In genomic region chr9:44732921-44733530, GRCm38 (mm10) we compare ENCODE assay signal across 8 mouse cellular contexts. TPM values are rescaled to one million over a fixed set of nuclear protein-coding genes. Genes with fewer than 3 reads are reported as not detected.
DNase-seq lines count a peak whose midpoint lies in the region; ATAC-seq and TF ChIP-seq lines count a peak whose summit lies in the region.

No protein-coding gene starts in this region.

- no peak for TF ChIP-seq CTCF in intestine, postnatal 0 days (IDR thresholded peaks at IDR 0.05; ENCODE audit: low read depth)

- ATAC-seq in kidney, embryonic 14.5 days (ENCODE audit: low FRiP score, low TSS enrichment), result no peak
- no peak for ATAC-seq in forebrain, embryonic 15.5 days (replicated peaks)
- ATAC-seq in intestine, postnatal 0 days, result no peak
- ATAC-seq in midbrain, embryonic 11.5 days (ENCODE audit: low FRiP score), result no peak
- no peak for ATAC-seq in cerebellum, adult (ENCODE audit: insufficient number of reproducible peaks, low FRiP score, low TSS enrichment)
- ATAC-seq in megakaryocyte progenitor cell, adult 5-6 weeks (replicated peaks; ENCODE audit: poor library complexity), result no peak

- H3K4me1 ChIP-seq in kidney, embryonic 14.5 days (ENCODE audit: control insufficient read depth, insufficient read depth, low read length), result peaks cover 22% of the 10 kb centered on the region; the same call in 1 of the 2 replicates
- H3K4me1 ChIP-seq in forebrain, embryonic 15.5 days, result peaks cover 21% of the 10 kb centered on the region
- H3K4me1 ChIP-seq in intestine, postnatal 0 days (replicated peaks; ENCODE audit: control insufficient read depth, insufficient read depth, low read length), result 0 out of 2 replicates have a peak, but pooled peaks cover 5% of the 10 kb centered on the region
- peaks cover 8% of the 10 kb centered on the region; the same call in 1 of the 2 replicates for H3K4me1 ChIP-seq in midbrain, embryonic 11.5 days (ENCODE audit: control insufficient read depth, insufficient read depth, low read length)

- H3K27ac ChIP-seq in kidney, embryonic 14.5 days (ENCODE audit: low read depth, low read length), result peak overlapping the region; percentile 66
- H3K27ac ChIP-seq in forebrain, embryonic 15.5 days (replicated peaks), result no peak overlapping the region
- H3K27ac ChIP-seq in intestine, postnatal 0 days (ENCODE audit: low read depth, low read length), result peak overlapping the region; percentile 29
- H3K27ac ChIP-seq in midbrain, embryonic 11.5 days (ENCODE audit: low read depth, low read length), result no peak overlapping the region

- peak overlapping the region; percentile 64; the same call in 1 of the 2 replicates for H3K4me3 ChIP-seq in kidney, embryonic 14.5 days (ENCODE audit: low read length)
- no peak overlapping the region for H3K4me3 ChIP-seq in forebrain, embryonic 15.5 days
- peak overlapping the region; percentile 58; the same call in 1 of the 2 replicates for H3K4me3 ChIP-seq in intestine, postnatal 0 days (ENCODE audit: low read depth, low read length)
- no peak overlapping the region for H3K4me3 ChIP-seq in midbrain, embryonic 11.5 days (ENCODE audit: low read depth, low read length)

- no peaks in the 10 kb centered on the region for H3K36me3 ChIP-seq in kidney, embryonic 14.5 days (ENCODE audit: control insufficient read depth, insufficient read depth, low read length)
- H3K36me3 ChIP-seq in forebrain, embryonic 15.5 days, result no peaks in the 10 kb centered on the region
- no peaks in the 10 kb centered on the region for H3K36me3 ChIP-seq in intestine, postnatal 0 days (ENCODE audit: control insufficient read depth, insufficient read depth)
- no peaks in the 10 kb centered on the region for H3K36me3 ChIP-seq in midbrain, embryonic 11.5 days (ENCODE audit: control insufficient read depth, insufficient read depth, low read length)

- H3K9ac ChIP-seq in kidney, embryonic 14.5 days (ENCODE audit: low read depth, low read length), result no peak overlapping the region; the same call in 1 of the 2 replicates
- H3K9ac ChIP-seq in forebrain, embryonic 15.5 days (replicated peaks), result 0 out of 2 replicates have a peak overlapping the region, but pooled peaks have one; percentile 68
- no peak overlapping the region for H3K9ac ChIP-seq in intestine, postnatal 0 days (ENCODE audit: low read depth, low read length)
- H3K9ac ChIP-seq in midbrain, embryonic 11.5 days (ENCODE audit: low read length), result no peak overlapping the region

- H3K9me3 ChIP-seq in kidney, embryonic 14.5 days (ENCODE audit: control insufficient read depth, low read length), result no peaks in the 10 kb centered on the region
- no peaks in the 10 kb centered on the region for H3K9me3 ChIP-seq in forebrain, embryonic 15.5 days
- H3K9me3 ChIP-seq in intestine, postnatal 0 days (ENCODE audit: control insufficient read depth), result no peaks in the 10 kb centered on the region
- no peaks in the 10 kb centered on the region for H3K9me3 ChIP-seq in midbrain, embryonic 11.5 days (ENCODE audit: control insufficient read depth, low read length)

- WGBS in kidney, embryonic 14.5 days, result 60% methylated on average over 12 of the region's 12 CpGs
- 55% methylated on average over 12 of the region's 12 CpGs for WGBS in forebrain, embryonic 15.5 days
- WGBS in intestine, postnatal 0 days, result 74% methylated on average over 12 of the region's 12 CpGs
- 56% methylated on average over 12 of the region's 12 CpGs for WGBS in midbrain, embryonic 11.5 days

- no peak for DNase-seq in kidney, adult 11 months
- DNase-seq in midbrain, embryonic 11.5 days (ENCODE audit: low spot score, missing footprints), result no peak
- DNase-seq in urinary bladder, postnatal 4 days (ENCODE audit: low spot score in 2 of 2), result no peak

- no peaks in the 10 kb centered on the region for H3K27me3 ChIP-seq in kidney, embryonic 14.5 days (ENCODE audit: control insufficient read depth, insufficient read depth, low read length)
- no peaks in the 10 kb centered on the region for H3K27me3 ChIP-seq in forebrain, embryonic 15.5 days
- peaks cover 26% of the 10 kb centered on the region for H3K27me3 ChIP-seq in intestine, postnatal 0 days (replicated peaks; ENCODE audit: control insufficient read depth, insufficient read depth, low read length)
- peaks cover 7% of the 10 kb centered on the region; the same call in 1 of the 2 replicates for H3K27me3 ChIP-seq in midbrain, embryonic 11.5 days (ENCODE audit: control insufficient read depth, insufficient read depth, low read length)

- H3K4me2 ChIP-seq in kidney, embryonic 14.5 days (replicated peaks; ENCODE audit: low read depth, low read length), result peak overlapping the region; percentile 97
- peak overlapping the region; percentile 100 for H3K4me2 ChIP-seq in forebrain, embryonic 15.5 days (replicated peaks)
- H3K4me2 ChIP-seq in intestine, postnatal 0 days (replicated peaks; ENCODE audit: low read depth), result peak overlapping the region; percentile 82
- peak overlapping the region; percentile 100 for H3K4me2 ChIP-seq in midbrain, embryonic 11.5 days

RNA-seq across cellular contexts. Expression of gene Phldb1, which starts 2.0 kb away (rescaled TPM):
- polyA plus RNA-seq in kidney, embryonic 14.5 days (2014; fragmentation: Nextera tagmentation; extraction: Ambion mirVana), result 24.9 and 28.7 TPM in 2 replicates
- 46.4 and 50.0 TPM in 2 replicates for polyA plus RNA-seq in forebrain, embryonic 15.5 days (2015; fragmentation: Nextera tagmentation; extraction: Ambion mirVana)
- polyA plus RNA-seq in intestine, postnatal 0 days (2015; fragmentation: Nextera tagmentation; extraction: Ambion mirVana), result 6.2 and 6.9 TPM in 2 replicates
- 28.8 and 32.8 TPM in 2 replicates for polyA plus RNA-seq in midbrain, embryonic 11.5 days (2014; fragmentation: Nextera tagmentation; extraction: Ambion mirVana)
- total RNA-seq in megakaryocyte progenitor cell, adult 5-6 weeks (2015), result 0.64 and 1.4 TPM in 2 replicates
- total RNA-seq in megakaryocyte progenitor cell, adult 5-6 weeks (2017), result 2.7 and 5.7 TPM in 2 replicates

RNA-seq across cellular contexts. Expression of gene Arcn1, which starts 34.6 kb away (rescaled TPM):
- 116 and 219 TPM in 2 replicates for polyA plus RNA-seq in kidney, embryonic 14.5 days (2014; fragmentation: Nextera tagmentation; extraction: Ambion mirVana)
- 134 and 139 TPM in 2 replicates for polyA plus RNA-seq in forebrain, embryonic 15.5 days (2015; fragmentation: Nextera tagmentation; extraction: Ambion mirVana)
- polyA plus RNA-seq in intestine, postnatal 0 days (2015; fragmentation: Nextera tagmentation; extraction: Ambion mirVana), result 113 and 121 TPM in 2 replicates
- 191 and 213 TPM in 2 replicates for polyA plus RNA-seq in midbrain, embryonic 11.5 days (2014; fragmentation: Nextera tagmentation; extraction: Ambion mirVana)
- total RNA-seq in megakaryocyte progenitor cell, adult 5-6 weeks (2015), result 169 and 181 TPM in 2 replicates
- total RNA-seq in megakaryocyte progenitor cell, adult 5-6 weeks (2017), result 163 and 188 TPM in 2 replicates

RNA-seq across cellular contexts. Expression of gene Ift46, which starts 34.7 kb away (rescaled TPM):
- 122 and 131 TPM in 2 replicates for polyA plus RNA-seq in kidney, embryonic 14.5 days (2014; fragmentation: Nextera tagmentation; extraction: Ambion mirVana)
- 174 and 179 TPM in 2 replicates for polyA plus RNA-seq in forebrain, embryonic 15.5 days (2015; fragmentation: Nextera tagmentation; extraction: Ambion mirVana)
- 52.8 and 56.9 TPM in 2 replicates for polyA plus RNA-seq in intestine, postnatal 0 days (2015; fragmentation: Nextera tagmentation; extraction: Ambion mirVana)
- polyA plus RNA-seq in midbrain, embryonic 11.5 days (2014; fragmentation: Nextera tagmentation; extraction: Ambion mirVana), result 141 and 149 TPM in 2 replicates
- 33.3 and 34.0 TPM in 2 replicates for total RNA-seq in megakaryocyte progenitor cell, adult 5-6 weeks (2015)
- 25.9 and 38.9 TPM in 2 replicates for total RNA-seq in megakaryocyte progenitor cell, adult 5-6 weeks (2017)

RNA-seq across cellular contexts. Expression of gene Treh, which starts 60.0 kb away (rescaled TPM):
- not detected in 2 replicates for polyA plus RNA-seq in kidney, embryonic 14.5 days (2014; fragmentation: Nextera tagmentation; extraction: Ambion mirVana)
- not detected in 2 replicates for polyA plus RNA-seq in forebrain, embryonic 15.5 days (2015; fragmentation: Nextera tagmentation; extraction: Ambion mirVana)
- polyA plus RNA-seq in intestine, postnatal 0 days (2015; fragmentation: Nextera tagmentation; extraction: Ambion mirVana), result 2.1 and 2.4 TPM in 2 replicates
- polyA plus RNA-seq in midbrain, embryonic 11.5 days (2014; fragmentation: Nextera tagmentation; extraction: Ambion mirVana), result not detected in 2 replicates
- not detected in 2 replicates for total RNA-seq in megakaryocyte progenitor cell, adult 5-6 weeks (2015)
- not detected in 2 replicates for total RNA-seq in megakaryocyte progenitor cell, adult 5-6 weeks (2017)

Comparison
In these comparisons a context has a peak if more than half of its experiments do, and no peak if none do; other contexts are left out.
1. H3K27ac ChIP-seq: peak in kidney, embryonic 14.5 days (single experiment) and intestine, postnatal 0 days (single experiment); none in forebrain, embryonic 15.5 days (single experiment) and midbrain, embryonic 11.5 days (single experiment).
2. H3K4me3 ChIP-seq: peak in kidney, embryonic 14.5 days (single experiment) and intestine, postnatal 0 days (single experiment); none in forebrain, embryonic 15.5 days (single experiment) and midbrain, embryonic 11.5 days (single experiment).
3. Peak in every context shown above with its lines, with median percentiles within 50 percentile points of each other: H3K4me2 ChIP-seq.